Mouse (Mus musculus): ENCODE results near the gene Cass4.
A peak's percentile ranks its signal among the peaks of the same experiment; 100 is the strongest.

Cass4 gene

GRCm38 (mm10) chr2:172393391-172394051 lies at the start of gene Cass4:
TSS of gene Cass4 (plus strand) at chr2:172393794.
- DNase-seq (ENCODE audit: extremely low spot score), result no peak

GRCm38 (mm10) chr2:172344669-172345068 lies 48.9 kb upstream of the Cass4 start:
- no peak for DNase-seq (ENCODE audit: extremely low spot score)

- DNase-seq (ENCODE audit: extremely low spot score), result peak; percentile 95
These were observed 48.3 kb upstream of the Cass4 start, which contains the start of gene Fam210b for GRCm38 (mm10) chr2:172345258-172345738. TSS of gene Fam210b (plus strand) at chr2:172345565.

GRCm38 (mm10) chr2:172346034-172346929 lies 47.3 kb upstream of the Cass4 start:
- no peak for DNase-seq (ENCODE audit: extremely low spot score)

GRCm38 (mm10) chr2:172346933-172347611 lies 46.5 kb upstream of the Cass4 start:
- no peak for DNase-seq (ENCODE audit: extremely low spot score)

GRCm38 (mm10) chr2:172348297-172348950 lies 45.2 kb upstream of the Cass4 start:
- DNase-seq (ENCODE audit: extremely low spot score), result no peak

- no peak for DNase-seq (ENCODE audit: extremely low spot score)
These were observed 43.8 kb upstream of the Cass4 start for GRCm38 (mm10) chr2:172349776-172350175.

- DNase-seq (ENCODE audit: extremely low spot score), result no peak
These were observed 42.8 kb upstream of the Cass4 start for GRCm38 (mm10) chr2:172350773-172351172.

- DNase-seq (ENCODE audit: extremely low spot score), result no peak
These were observed 40.4 kb upstream of the Cass4 start for GRCm38 (mm10) chr2:172353218-172353617.

GRCm38 (mm10) chr2:172354761-172355160 lies 38.8 kb upstream of the Cass4 start:
- no peak for DNase-seq (ENCODE audit: extremely low spot score)

- DNase-seq (ENCODE audit: extremely low spot score), result no peak
These were observed 37.8 kb upstream of the Cass4 start for GRCm38 (mm10) chr2:172355833-172356232.

- no peak for DNase-seq (ENCODE audit: extremely low spot score)
These were observed 30.4 kb upstream of the Cass4 start for GRCm38 (mm10) chr2:172363176-172363575.

GRCm38 (mm10) chr2:172370411-172371223 lies 23.0 kb upstream of the Cass4 start, which contains the start of the genes Aurka and Cstf1:
TSS of gene Aurka (minus strand) at chr2:172370535.
TSS of gene Cstf1 (plus strand) at chr2:172370681.
- peak; percentile 97 for DNase-seq (ENCODE audit: extremely low spot score)

GRCm38 (mm10) chr2:172371258-172371657 lies 22.3 kb upstream of the Cass4 start:
- DNase-seq (ENCODE audit: extremely low spot score), result no peak

- no peak for DNase-seq (ENCODE audit: extremely low spot score)
These were observed 17.0 kb upstream of the Cass4 start for GRCm38 (mm10) chr2:172376551-172376950.

- DNase-seq (ENCODE audit: extremely low spot score), result no peak
These were observed 16.5 kb upstream of the Cass4 start for GRCm38 (mm10) chr2:172376999-172377515.

- DNase-seq (ENCODE audit: extremely low spot score), result no peak
These were observed 15.3 kb upstream of the Cass4 start for GRCm38 (mm10) chr2:172378332-172378731.

- no peak for DNase-seq (ENCODE audit: extremely low spot score)
These were observed 13.1 kb upstream of the Cass4 start for GRCm38 (mm10) chr2:172380513-172380912.

- no peak for DNase-seq (ENCODE audit: extremely low spot score)
These were observed 12.3 kb upstream of the Cass4 start for GRCm38 (mm10) chr2:172381341-172381740.

- DNase-seq (ENCODE audit: extremely low spot score), result no peak
These were observed 11.7 kb upstream of the Cass4 start for GRCm38 (mm10) chr2:172381898-172382297.

Data from embryo, embryonic 9.5 days (tissue).